Mouse (Mus musculus) spleen, postnatal 36 days (tissue): ENCODE measurements around the gene Ip6k2.

Source experiments
- DNase-seq, 2 experiments: peaks; one replicate each; pipeline ENCODE4 v3.0.0; 2022; ENCODE audit warnings: low spot score in 2 of 2, mixed read lengths in 1 of 2

Ip6k2 gene

GRCm38 (mm10) chr9:108820077-108820476, 36.5 kb downstream of the Ip6k2 start:
- DNase-seq: no peak

- DNase-seq: no peak
These were observed 40.6 kb downstream of the Ip6k2 start for GRCm38 (mm10) chr9:108824144-108824685.

GRCm38 (mm10) chr9:108824755-108825413, 41.3 kb downstream of the Ip6k2 start:
- DNase-seq: no peak

DNA sequence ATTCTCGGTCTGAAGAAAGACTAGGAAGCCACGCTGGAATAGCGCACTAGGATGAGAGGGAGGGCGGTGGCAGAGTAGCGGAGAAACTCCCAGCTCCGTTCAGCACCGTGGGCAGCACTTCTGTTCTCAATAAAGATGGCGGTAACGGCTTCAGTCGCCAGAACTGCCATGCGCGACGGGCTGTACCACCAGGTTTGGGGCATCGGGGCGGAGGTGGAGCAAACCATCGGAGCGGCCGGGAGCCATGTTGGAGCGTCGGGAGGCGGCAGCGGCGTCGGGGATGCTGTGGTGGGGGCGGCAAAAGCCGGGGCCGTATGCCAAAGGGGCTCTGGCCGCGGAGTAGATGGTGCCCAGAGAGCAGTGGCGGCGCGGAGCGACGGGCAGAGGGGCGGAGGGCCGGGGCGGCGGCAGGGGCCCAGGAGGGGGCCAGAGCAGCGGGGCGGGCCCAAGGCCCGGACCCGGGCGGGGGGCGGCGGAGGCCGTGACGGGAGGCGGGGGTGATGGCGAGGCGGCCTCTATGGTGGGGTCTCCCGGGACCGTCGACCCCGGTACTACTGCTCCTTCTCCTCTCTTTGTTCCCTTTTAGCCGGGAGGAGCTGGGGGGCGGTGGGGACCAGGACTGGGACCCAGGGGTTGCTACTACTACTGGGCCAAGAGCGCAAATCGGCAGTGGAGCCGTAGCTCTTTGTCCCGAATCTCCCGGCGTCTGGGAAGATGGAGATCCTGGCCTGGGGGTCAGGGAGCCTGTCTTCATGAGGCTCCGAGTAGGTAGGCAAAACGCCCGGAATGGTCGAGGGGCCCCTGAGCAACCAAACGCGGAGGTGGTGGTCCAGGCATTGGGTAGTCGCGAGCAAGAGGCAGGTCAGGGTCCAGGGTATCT, 42.5 kb downstream of the Ip6k2 start, which contains the start of gene Celsr3:
Gene Celsr3 (plus strand): TSS at position 501 of the 880 bp plus-strand sequence.
- no peak for DNase-seq

DNA sequence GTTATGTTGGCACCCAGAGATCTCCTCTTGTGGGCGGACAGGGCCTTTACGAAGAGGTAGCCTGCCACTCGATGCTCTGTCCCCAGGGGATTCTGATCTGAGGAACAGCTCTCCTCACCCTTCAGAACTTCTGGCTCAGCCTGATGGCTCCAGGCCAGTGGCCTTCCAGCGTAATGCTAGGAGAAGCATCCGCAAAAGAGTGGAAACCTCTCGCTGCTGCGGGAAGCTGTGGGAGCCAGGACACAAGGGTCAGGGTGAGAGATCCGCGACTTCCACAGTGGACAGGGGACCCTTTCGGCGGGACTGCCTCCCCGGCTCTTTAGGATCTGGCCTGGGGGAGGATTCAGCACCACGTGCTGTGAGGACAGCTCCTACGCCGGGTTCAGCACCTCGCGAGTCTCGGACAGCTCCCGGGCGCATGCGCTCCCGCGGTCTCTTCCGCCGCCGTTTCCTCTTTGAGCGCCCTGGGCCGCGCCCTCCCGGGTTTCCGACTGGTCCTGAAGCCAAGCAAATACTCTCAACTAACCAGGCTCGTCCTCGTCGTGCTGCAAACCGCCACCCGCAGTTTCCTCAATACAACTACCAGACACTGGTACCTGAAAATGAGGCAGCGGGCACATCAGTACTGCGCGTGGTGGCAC, 43.2 kb downstream of the Ip6k2 start:
- peak; percentile 50 to 61 for DNase-seq

- DNase-seq: no peak
These were observed 43.9 kb downstream of the Ip6k2 start for GRCm38 (mm10) chr9:108827454-108827853.

GRCm38 (mm10) chr9:108827906-108828305, 44.3 kb downstream of the Ip6k2 start:
- no peak for DNase-seq

DNA sequence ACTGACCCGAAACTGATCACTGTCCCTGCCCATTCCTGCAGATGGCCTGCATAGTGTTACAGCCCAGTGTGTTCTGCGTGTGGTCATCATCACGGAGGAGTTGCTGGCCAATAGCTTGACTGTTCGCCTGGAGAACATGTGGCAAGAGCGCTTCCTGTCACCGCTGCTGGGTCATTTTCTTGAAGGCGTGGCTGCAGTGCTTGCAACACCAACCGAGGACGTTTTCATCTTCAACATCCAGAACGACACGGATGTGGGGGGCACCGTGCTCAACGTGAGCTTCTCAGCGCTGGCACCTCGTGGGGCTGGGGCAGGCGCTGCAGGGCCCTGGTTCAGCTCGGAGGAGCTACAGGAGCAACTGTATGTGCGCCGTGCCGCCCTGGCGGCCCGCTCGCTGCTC, 48.0 kb downstream of the Ip6k2 start:
- no peak for DNase-seq

- DNase-seq: peak; percentile 82 to 86
These were observed 49.0 kb downstream of the Ip6k2 start for GRCm38 (mm10) chr9:108832390-108833108.

- no peak for DNase-seq
These were observed 59.4 kb downstream of the Ip6k2 start for GRCm38 (mm10) chr9:108842989-108843388.

GRCm38 (mm10) chr9:108845390-108845789, 61.8 kb downstream of the Ip6k2 start:
- no peak for DNase-seq

DNA sequence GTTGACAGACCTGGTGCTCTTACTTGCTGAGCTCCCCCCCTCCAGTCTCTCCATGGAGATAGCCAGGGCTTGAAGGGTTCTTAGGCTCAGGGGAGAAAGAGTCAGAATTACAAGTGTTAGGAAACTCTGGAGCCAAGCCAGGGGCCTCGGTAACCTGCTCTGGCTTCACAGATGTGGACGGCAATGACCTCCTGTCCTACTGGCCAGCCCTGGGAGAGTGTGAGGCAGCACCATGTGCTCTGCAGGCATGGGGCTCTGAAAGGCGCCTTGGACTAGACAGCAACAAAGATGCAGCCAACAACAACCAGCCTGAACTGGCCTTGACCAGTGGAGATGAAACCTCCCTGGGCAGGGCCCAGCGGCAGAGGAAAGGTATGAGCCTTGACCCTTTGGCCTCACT, 63.8 kb downstream of the Ip6k2 start:
- DNase-seq: no peak

GRCm38 (mm10) chr9:108848419-108848818, 64.8 kb downstream of the Ip6k2 start:
- DNase-seq: no peak

DNA sequence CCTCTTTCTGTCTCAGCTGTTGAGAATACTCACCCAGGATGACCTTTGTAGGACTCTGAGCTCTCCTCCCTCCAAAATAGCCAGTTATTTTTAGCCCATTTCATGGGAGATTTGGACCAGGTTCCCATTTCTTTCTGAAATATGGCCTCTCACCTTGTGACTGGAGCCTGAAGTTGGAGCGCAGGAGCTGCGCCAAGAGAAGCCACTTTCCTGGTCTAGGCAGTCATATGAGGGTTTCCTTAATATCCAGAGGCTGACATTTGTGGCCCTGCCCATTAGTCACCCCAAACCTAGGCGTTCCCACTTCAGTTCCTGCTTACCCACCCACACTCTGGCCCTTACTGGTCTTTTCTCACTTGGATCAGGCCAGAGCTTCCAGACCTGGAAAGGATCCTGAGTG, 69.4 kb downstream of the Ip6k2 start, which contains the start of gene Slc26a6:
Gene Slc26a6 (plus strand): TSS at position 308 of the 400 bp plus-strand sequence.
- no peak for DNase-seq

DNA sequence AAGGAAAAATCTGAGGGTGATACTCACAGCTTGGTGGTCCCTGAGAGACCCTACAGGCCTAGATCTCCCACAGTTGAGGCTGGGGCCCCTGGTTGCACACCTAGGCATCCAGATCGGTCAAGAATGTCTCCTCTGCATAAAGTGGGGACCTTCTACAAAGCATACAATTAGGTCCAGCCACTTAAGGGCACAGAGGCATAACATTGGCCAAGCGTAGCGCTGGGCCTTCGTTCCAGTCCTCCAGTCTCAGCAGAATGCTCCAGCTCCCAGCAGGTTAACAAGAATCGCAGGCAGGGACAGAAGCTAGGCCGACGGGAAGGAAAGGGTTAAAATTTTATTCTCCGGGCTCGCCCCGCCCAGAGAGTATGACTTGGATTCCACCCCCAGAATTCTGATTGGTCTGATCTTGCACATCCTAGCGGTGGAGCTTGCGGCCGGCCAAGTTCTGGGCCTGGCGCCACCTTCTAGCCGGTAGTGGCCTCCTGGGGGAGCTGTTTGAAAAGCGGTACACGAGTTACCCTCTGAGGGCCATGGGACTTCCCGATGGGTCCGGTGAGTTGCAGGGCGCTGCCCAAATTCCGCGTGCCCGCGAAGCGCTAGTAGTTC, 70.1 kb downstream of the Ip6k2 start:
- peak; percentile 92 to 93 for DNase-seq

DNA sequence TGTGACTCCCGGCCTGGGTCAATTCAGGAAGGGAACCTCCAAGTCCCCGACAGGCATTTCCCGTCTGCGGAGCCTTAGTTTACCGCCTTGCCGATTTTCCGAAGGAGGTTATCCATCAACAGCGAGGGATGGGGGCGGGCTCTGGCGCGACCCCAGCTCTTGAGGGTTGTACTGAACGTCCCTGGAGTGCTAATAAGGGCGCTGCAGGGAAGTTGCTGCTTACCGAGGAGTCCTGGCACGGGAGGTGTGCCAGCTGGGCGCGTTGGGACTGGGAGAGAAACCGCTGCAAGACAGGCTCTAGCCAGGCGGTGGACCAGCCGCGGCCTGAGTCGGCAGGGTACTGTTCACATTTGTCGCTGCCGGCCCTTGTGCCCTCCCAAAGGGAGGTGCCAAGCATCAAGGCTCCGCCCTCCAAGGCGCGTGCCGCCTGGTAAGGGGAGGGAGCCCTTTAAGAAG, 70.7 kb downstream of the Ip6k2 start:
- DNase-seq: peak; percentile 85 to 87

DNA sequence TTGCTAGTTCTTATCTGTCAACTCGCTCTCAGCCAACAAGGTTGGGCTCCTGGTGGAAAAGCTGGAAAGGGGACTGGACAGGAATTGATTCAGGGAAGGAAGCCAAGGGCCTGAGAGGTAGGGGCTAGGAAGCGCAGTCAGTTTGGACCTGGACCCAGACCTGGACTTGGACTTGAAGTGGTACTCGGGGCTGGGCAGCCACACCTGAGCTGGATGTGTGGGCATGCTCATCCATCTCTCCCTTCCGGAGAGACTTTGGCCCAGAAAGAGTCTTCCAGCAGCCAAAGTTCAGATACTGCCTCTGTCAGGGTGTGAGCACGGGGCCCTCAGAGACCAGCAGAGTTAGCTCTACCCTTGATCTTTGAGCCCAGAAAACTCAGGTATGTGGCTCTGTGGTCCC, 71.7 kb downstream of the Ip6k2 start:
- DNase-seq: no peak
